ENCODE assay signal across 28 mouse cellular contexts in the genomic region with DNA sequence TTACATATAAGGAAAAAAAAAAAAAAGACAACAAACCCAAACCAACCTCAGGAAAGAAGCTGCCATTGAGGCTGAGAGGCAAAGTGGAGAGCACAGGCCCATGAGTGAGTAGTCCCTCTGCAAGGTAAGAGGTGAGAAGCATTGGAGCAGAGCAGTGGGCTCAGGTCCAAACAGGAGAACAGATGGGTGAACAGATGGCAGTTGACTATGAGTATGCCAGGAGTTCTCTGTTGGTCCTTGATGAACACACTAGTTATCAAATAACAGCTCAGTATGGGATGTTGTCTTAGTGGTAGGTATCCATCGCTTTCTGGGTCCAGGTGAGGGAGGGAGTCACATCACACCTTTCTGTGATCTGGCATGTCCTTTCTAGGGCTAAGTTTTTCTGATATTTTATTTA. TPM values are rescaled to one million over a fixed set of nuclear protein-coding genes. Genes with fewer than 3 reads are reported as not detected.
DNase-seq lines count a peak whose midpoint lies in the region; ATAC-seq and TF ChIP-seq lines count a peak whose summit lies in the region.
"Had no signal": no experiment of that assay in that cellular context is flagged by ENCODE, and none has a peak within 500 bp of the region (broad histone marks: within the 10 kb centered on the region; RNA-seq: fewer than 3 reads in every experiment).

No protein-coding gene starts in this region.

- no peaks in the 10 kb centered on the region for H3K9me3 ChIP-seq in forebrain, embryonic 14.5 days (replicated peaks; ENCODE audit: control insufficient read depth, low read length)
- H3K9me3 ChIP-seq in forebrain, embryonic 11.5 days (ENCODE audit: control insufficient read depth, low read length) = no peaks in the 10 kb centered on the region
- no peaks in the 10 kb centered on the region for H3K9me3 ChIP-seq in midbrain, postnatal 0 days (ENCODE audit: low read length)
- no peaks in the 10 kb centered on the region for H3K9me3 ChIP-seq in midbrain, embryonic 16.5 days (replicated peaks; ENCODE audit: control insufficient read depth, low read length, poor library complexity, severe bottlenecking)
- H3K9me3 ChIP-seq: forebrain, embryonic 15.5 days; hindbrain, embryonic 13.5 days; neural tube, embryonic 15.5 days had no signal

- H3K4me1 ChIP-seq in forebrain, embryonic 14.5 days (ENCODE audit: control insufficient read depth, insufficient read depth, low read length) = no peaks in the 10 kb centered on the region
- H3K4me1 ChIP-seq in forebrain, embryonic 11.5 days (replicated peaks; ENCODE audit: control insufficient read depth, insufficient read depth, low read length) = no peaks in the 10 kb centered on the region
- no peaks in the 10 kb centered on the region for H3K4me1 ChIP-seq in midbrain, postnatal 0 days (ENCODE audit: insufficient read depth, low read length)
- H3K4me1 ChIP-seq in midbrain, embryonic 16.5 days (ENCODE audit: control insufficient read depth, insufficient read depth, low read length) = no peaks in the 10 kb centered on the region
- H3K4me1 ChIP-seq: forebrain, embryonic 15.5 days; hindbrain, embryonic 13.5 days; neural tube, embryonic 15.5 days had no signal

- no peak for TF ChIP-seq CTCF in midbrain, postnatal 0 days (IDR thresholded peaks at IDR 0.05)

- H3K36me3 ChIP-seq in forebrain, embryonic 14.5 days (ENCODE audit: control insufficient read depth, insufficient read depth, low read length) = no peaks in the 10 kb centered on the region
- H3K36me3 ChIP-seq in forebrain, embryonic 11.5 days (ENCODE audit: control insufficient read depth, insufficient read depth, low read length) = no peaks in the 10 kb centered on the region
- H3K36me3 ChIP-seq in midbrain, postnatal 0 days (ENCODE audit: insufficient read depth, low read length) = no peaks in the 10 kb centered on the region
- no peaks in the 10 kb centered on the region for H3K36me3 ChIP-seq in midbrain, embryonic 16.5 days (ENCODE audit: control insufficient read depth, insufficient read depth, low read length)
- H3K36me3 ChIP-seq: forebrain, embryonic 15.5 days; hindbrain, embryonic 13.5 days; neural tube, embryonic 15.5 days had no signal

- H3K9ac ChIP-seq in forebrain, embryonic 14.5 days (ENCODE audit: low read length) = no peak overlapping the region
- no peak overlapping the region for H3K9ac ChIP-seq in forebrain, embryonic 11.5 days (ENCODE audit: low read length)
- no peak overlapping the region for H3K9ac ChIP-seq in midbrain, postnatal 0 days (replicated peaks; ENCODE audit: low read length, poor library complexity, severe bottlenecking)
- H3K9ac ChIP-seq in midbrain, embryonic 16.5 days (ENCODE audit: low read depth, low read length) = no peak overlapping the region
- H3K9ac ChIP-seq: forebrain, embryonic 15.5 days; hindbrain, embryonic 13.5 days; neural tube, embryonic 15.5 days had no signal

- no peak overlapping the region for H3K4me2 ChIP-seq in forebrain, embryonic 14.5 days (ENCODE audit: low read length)
- no peak overlapping the region for H3K4me2 ChIP-seq in forebrain, embryonic 11.5 days (ENCODE audit: low read depth, low read length, severe bottlenecking)
- H3K4me2 ChIP-seq in midbrain, postnatal 0 days (ENCODE audit: low read depth, low read length, poor library complexity, severe bottlenecking) = no peak overlapping the region
- H3K4me2 ChIP-seq in midbrain, embryonic 16.5 days (ENCODE audit: low read length) = no peak overlapping the region
- H3K4me2 ChIP-seq: forebrain, embryonic 15.5 days; heart, embryonic 11.5 days; hindbrain, embryonic 13.5 days; neural tube, embryonic 15.5 days had no signal

- 72% methylated on average over 1 of the region's 1 CpGs for WGBS in forebrain, embryonic 14.5 days
- 86% methylated on average over 1 of the region's 1 CpGs for WGBS in forebrain, embryonic 11.5 days
- WGBS in midbrain, postnatal 0 days = 78% methylated on average over 1 of the region's 1 CpGs
- 85% methylated on average over 1 of the region's 1 CpGs for WGBS in midbrain, embryonic 16.5 days

- peak; percentile 33 for DNase-seq in forebrain, embryonic 14.5 days (ENCODE audit: low spot score)
- DNase-seq in forebrain, embryonic 11.5 days (ENCODE audit: low spot score) = no peak
- DNase-seq in midbrain, postnatal 0 days (ENCODE audit: low spot score) = peak; percentile 60
- DNase-seq in cerebellum, postnatal 10 days = peak; percentile 95 to 96
- DNase-seq in retina, embryonic 14.5 days (ENCODE audit: low spot score) = no peak
- DNase-seq in lung, adult 18-20 months = no peak
- DNase-seq in kidney, postnatal 14 days = no peak
- DNase-seq: adrenal gland, adult 8-10 months; gastrocnemius, postnatal 25 days; heart, postnatal 10 days; kidney, adult 9 months; kidney, postnatal 4 days; layer of hippocampus, postnatal 36 days; liver; lung, postnatal 10 days; midbrain, embryonic 14.5 days had no signal

- no peak overlapping the region for H3K4me3 ChIP-seq in forebrain, embryonic 14.5 days (ENCODE audit: low read depth, low read length)
- H3K4me3 ChIP-seq in forebrain, embryonic 11.5 days (ENCODE audit: low read depth, low read length) = no peak overlapping the region
- H3K4me3 ChIP-seq in midbrain, postnatal 0 days (ENCODE audit: low read depth, low read length) = no peak overlapping the region
- H3K4me3 ChIP-seq in midbrain, embryonic 16.5 days (ENCODE audit: low read depth, low read length) = no peak overlapping the region
- H3K4me3 ChIP-seq: forebrain, embryonic 15.5 days; hindbrain, embryonic 13.5 days; neural tube, embryonic 15.5 days had no signal

- ATAC-seq in forebrain, embryonic 14.5 days = peak; percentile 26; the same call in 1 of the 2 replicates
- no peak for ATAC-seq in forebrain, embryonic 11.5 days (replicated peaks; ENCODE audit: low FRiP score)
- no peak for ATAC-seq in midbrain, postnatal 0 days (ENCODE audit: low FRiP score)
- ATAC-seq in midbrain, embryonic 16.5 days = no peak
- ATAC-seq: forebrain, embryonic 15.5 days had no signal

- H3K27me3 ChIP-seq in forebrain, embryonic 14.5 days (replicated peaks; ENCODE audit: control insufficient read depth, insufficient read depth, low read length) = no peaks in the 10 kb centered on the region
- no peaks in the 10 kb centered on the region for H3K27me3 ChIP-seq in forebrain, embryonic 11.5 days (ENCODE audit: control insufficient read depth, insufficient read depth, low read length)
- no peaks in the 10 kb centered on the region for H3K27me3 ChIP-seq in midbrain, postnatal 0 days (ENCODE audit: insufficient read depth, low read length)
- H3K27me3 ChIP-seq in midbrain, embryonic 16.5 days (ENCODE audit: control insufficient read depth, insufficient read depth, low read depth, low read length) = no peaks in the 10 kb centered on the region
- H3K27me3 ChIP-seq: forebrain, embryonic 15.5 days; hindbrain, embryonic 13.5 days; neural tube, embryonic 15.5 days had no signal

- H3K27ac ChIP-seq in forebrain, embryonic 14.5 days (ENCODE audit: low read depth, low read length) = no peak overlapping the region
- no peak overlapping the region for H3K27ac ChIP-seq in forebrain, embryonic 11.5 days (ENCODE audit: low read depth, low read length)
- no peak overlapping the region for H3K27ac ChIP-seq in midbrain, postnatal 0 days (ENCODE audit: low read depth, low read length)
- no peak overlapping the region for H3K27ac ChIP-seq in midbrain, embryonic 16.5 days (ENCODE audit: low read length)
- H3K27ac ChIP-seq: forebrain, embryonic 15.5 days; hindbrain, embryonic 13.5 days; neural tube, embryonic 15.5 days had no signal

RNA-seq across cellular contexts. Expression of gene Olfr221, which starts 18.5 kb away (rescaled TPM):
- not detected in 2 replicates for polyA plus RNA-seq in forebrain, embryonic 14.5 days (2014; fragmentation: Nextera tagmentation; extraction: Ambion mirVana)
- polyA plus RNA-seq in forebrain, embryonic 11.5 days (2014; fragmentation: Nextera tagmentation; extraction: Ambion mirVana) = not detected in 2 replicates
- not detected in 2 replicates for total RNA-seq in midbrain, postnatal 0 days (2014; rRNA removed)
- not detected in 2 replicates for polyA plus RNA-seq in midbrain, postnatal 0 days (2015; fragmentation: Nextera tagmentation; extraction: Ambion mirVana)
- not detected in 2 replicates for polyA plus RNA-seq in midbrain, embryonic 16.5 days (2015; fragmentation: Nextera tagmentation; extraction: Ambion mirVana)
- total RNA-seq: adrenal gland, adult 8-10 months; common myeloid progenitor, adult 5-6 weeks; gastrocnemius, postnatal 25 days; heart, postnatal 10 days; layer of hippocampus, postnatal 36 days; left cerebral cortex, postnatal 25 days; megakaryocyte progenitor cell, adult 5-6 weeks had no signal
- polyA plus RNA-seq: embryonic facial prominence, embryonic 11.5 days; forebrain, embryonic 15.5 days; heart, embryonic 11.5 days; hindbrain, embryonic 13.5 days; intestine, embryonic 14.5 days; liver, embryonic 16.5 days; midbrain, embryonic 14.5 days; neural tube, embryonic 15.5 days; stomach, embryonic 16.5 days had no signal

RNA-seq across cellular contexts. Expression of gene Zfp219, which starts 40.3 kb away (rescaled TPM):
- 41.0 and 42.0 TPM in 2 replicates for polyA plus RNA-seq in forebrain, embryonic 14.5 days (2014; fragmentation: Nextera tagmentation; extraction: Ambion mirVana)
- 105 and 116 TPM in 2 replicates for polyA plus RNA-seq in forebrain, embryonic 11.5 days (2014; fragmentation: Nextera tagmentation; extraction: Ambion mirVana)
- total RNA-seq in midbrain, postnatal 0 days (2014; rRNA removed) = 60.4 and 65.5 TPM in 2 replicates
- 23.5 TPM in 2 replicates for polyA plus RNA-seq in midbrain, postnatal 0 days (2015; fragmentation: Nextera tagmentation; extraction: Ambion mirVana)
- 30.3 and 33.6 TPM in 2 replicates for polyA plus RNA-seq in midbrain, embryonic 16.5 days (2015; fragmentation: Nextera tagmentation; extraction: Ambion mirVana)

RNA-seq across cellular contexts. Expression of gene Hnrnpc, which starts 43.0 kb away (rescaled TPM):
- 684 and 690 TPM in 2 replicates for polyA plus RNA-seq in forebrain, embryonic 14.5 days (2014; fragmentation: Nextera tagmentation; extraction: Ambion mirVana)
- 937 and 1,003 TPM in 2 replicates for polyA plus RNA-seq in forebrain, embryonic 11.5 days (2014; fragmentation: Nextera tagmentation; extraction: Ambion mirVana)
- total RNA-seq in midbrain, postnatal 0 days (2014; rRNA removed) = 57.6 and 69.2 TPM in 2 replicates
- polyA plus RNA-seq in midbrain, postnatal 0 days (2015; fragmentation: Nextera tagmentation; extraction: Ambion mirVana) = 242 and 258 TPM in 2 replicates
- 449 and 518 TPM in 2 replicates for polyA plus RNA-seq in midbrain, embryonic 16.5 days (2015; fragmentation: Nextera tagmentation; extraction: Ambion mirVana)

RNA-seq across cellular contexts. Expression of gene Tmem253, which starts 45.3 kb away (rescaled TPM):
- 0.46 and 0.56 TPM in 2 replicates for polyA plus RNA-seq in forebrain, embryonic 14.5 days (2014; fragmentation: Nextera tagmentation; extraction: Ambion mirVana)
- 0.92 and 0.95 TPM in 2 replicates for polyA plus RNA-seq in forebrain, embryonic 11.5 days (2014; fragmentation: Nextera tagmentation; extraction: Ambion mirVana)
- total RNA-seq in midbrain, postnatal 0 days (2014; rRNA removed) = not detected in 2 replicates
- polyA plus RNA-seq in midbrain, postnatal 0 days (2015; fragmentation: Nextera tagmentation; extraction: Ambion mirVana) = 0.18 and 0.81 TPM in 2 replicates
- 0.16 and 1.0 TPM in 2 replicates for polyA plus RNA-seq in midbrain, embryonic 16.5 days (2015; fragmentation: Nextera tagmentation; extraction: Ambion mirVana)
- total RNA-seq: common myeloid progenitor, adult 5-6 weeks had no signal

RNA-seq across cellular contexts. Expression of gene Rpgrip1, which starts 49.7 kb away (rescaled TPM):
- 49.2 and 52.3 TPM in 2 replicates for polyA plus RNA-seq in forebrain, embryonic 14.5 days (2014; fragmentation: Nextera tagmentation; extraction: Ambion mirVana)
- polyA plus RNA-seq in forebrain, embryonic 11.5 days (2014; fragmentation: Nextera tagmentation; extraction: Ambion mirVana) = 108 and 109 TPM in 2 replicates
- 5.5 and 6.4 TPM in 2 replicates for total RNA-seq in midbrain, postnatal 0 days (2014; rRNA removed)
- polyA plus RNA-seq in midbrain, postnatal 0 days (2015; fragmentation: Nextera tagmentation; extraction: Ambion mirVana) = 55.9 and 59.8 TPM in 2 replicates
- 45.9 and 46.5 TPM in 2 replicates for polyA plus RNA-seq in midbrain, embryonic 16.5 days (2015; fragmentation: Nextera tagmentation; extraction: Ambion mirVana)
- total RNA-seq: gastrocnemius, postnatal 25 days had no signal

Comparison
In these comparisons a context has a peak if more than half of its experiments do, and no peak if none do; other contexts are left out.
1. DNase-seq: peak in forebrain, embryonic 14.5 days (single experiment), midbrain, postnatal 0 days (single experiment) and cerebellum, postnatal 10 days (2 of 2); none in forebrain, embryonic 11.5 days (single experiment), retina, embryonic 14.5 days (single experiment), lung, adult 18-20 months (0 of 2) and kidney, postnatal 14 days (single experiment).